Mouse (Mus musculus): ENCODE data around the gene Tmcc2. TPM values are rescaled to one million over a fixed set of nuclear protein-coding genes. Genes with fewer than 3 reads are reported as not detected.
A peak's percentile ranks its signal among the peaks of the same experiment; 100 is the strongest.

Tmcc2 gene
- polyA plus RNA-seq, 1 experiment from 2014 or later = 598 TPM

GRCm38 (mm10) chr1:132420662-132421061 is 29.6 kb upstream of the Tmcc2 start:
- 59% methylated on average over 7 of the region's 7 CpGs for WGBS (ENCODE audit: insufficient replicate concordance)
- H3K27ac ChIP-seq (replicated peaks) = no peak overlapping the region
- H3K36me3 ChIP-seq (replicated peaks) = peaks cover 11% of the 10 kb centered on the region; the same call in 1 of the 2 replicates
- H3K9me3 ChIP-seq (replicated peaks) = no peaks in the 10 kb centered on the region
- no peak overlapping the region for H3K4me3 ChIP-seq (replicated peaks)
- H3K27me3 ChIP-seq = no peaks in the 10 kb centered on the region
- H3K9ac ChIP-seq = no peak overlapping the region
- H3K4me2 ChIP-seq = no peak overlapping the region
- H3K4me1 ChIP-seq (replicated peaks) = peaks cover 39% of the 10 kb centered on the region
- ATAC-seq (ENCODE audit: insufficient read depth) = no peak

GRCm38 (mm10) chr1:132420206-132420605 is 29.1 kb upstream of the Tmcc2 start:
- no peaks in the 10 kb centered on the region for H3K27me3 ChIP-seq
- H3K4me3 ChIP-seq (replicated peaks) = no peak overlapping the region
- peaks cover 11% of the 10 kb centered on the region; the same call in 1 of the 2 replicates for H3K36me3 ChIP-seq (replicated peaks)
- no peak overlapping the region for H3K27ac ChIP-seq (replicated peaks)
- ATAC-seq (ENCODE audit: insufficient read depth) = no peak
- peaks cover 40% of the 10 kb centered on the region for H3K4me1 ChIP-seq (replicated peaks)
- 53% methylated on average over 2 of the region's 2 CpGs for WGBS (ENCODE audit: insufficient replicate concordance)
- H3K9me3 ChIP-seq (replicated peaks) = no peaks in the 10 kb centered on the region
- H3K9ac ChIP-seq = no peak overlapping the region
- no peak overlapping the region for H3K4me2 ChIP-seq

GRCm38 (mm10) chr1:132417319-132418251 is 26.5 kb upstream of the Tmcc2 start, which contains the start of gene Dstyk:
Gene Dstyk, plus strand, starts transcription at chr1:132417555.
- H3K27me3 ChIP-seq = no peaks in the 10 kb centered on the region
- peaks cover 40% of the 10 kb centered on the region for H3K4me1 ChIP-seq (replicated peaks)
- WGBS (ENCODE audit: insufficient replicate concordance) = 1% methylated on average over 78 of the region's 85 CpGs
- H3K4me3 ChIP-seq (replicated peaks) = peak within 1 kb of the TSS; percentile 81
- peak within 1 kb of the TSS; percentile 74 for H3K4me2 ChIP-seq
- H3K27ac ChIP-seq (replicated peaks) = peak within 1 kb of the TSS; percentile 92
- peaks cover 4% of the 10 kb centered on the region; the same call in 1 of the 2 replicates for H3K36me3 ChIP-seq (replicated peaks)
- H3K9me3 ChIP-seq (replicated peaks) = no peaks in the 10 kb centered on the region
- peak; percentile 96 for ATAC-seq (ENCODE audit: insufficient read depth)
- H3K9ac ChIP-seq = peak within 1 kb of the TSS; percentile 92

- Histone ChIP-seq H3K27me3 (no peaks in the 10 kb centered on the region), H3K27ac (replicated peaks) (peak overlapping the region; percentile 92), H3K36me3 (replicated peaks) (0 out of 2 replicates have a peak, but pooled peaks cover 4% of the 10 kb centered on the region), H3K4me2 (peak overlapping the region; percentile 74), H3K9me3 (replicated peaks) (no peaks in the 10 kb centered on the region), H3K4me1 (replicated peaks) (peaks cover 40% of the 10 kb centered on the region), H3K9ac (peak overlapping the region; percentile 92), H3K4me3 (replicated peaks) (peak overlapping the region; percentile 81)
- ATAC-seq (ENCODE audit: insufficient read depth) = no peak
- 5% methylated on average over 6 of the region's 6 CpGs for WGBS (ENCODE audit: insufficient replicate concordance)
These were observed 25.8 kb upstream of the Tmcc2 start for GRCm38 (mm10) chr1:132416943-132417290.

GRCm38 (mm10) chr1:132416244-132416942 is 25.3 kb upstream of the Tmcc2 start:
- 33% methylated on average over 8 of the region's 8 CpGs for WGBS (ENCODE audit: insufficient replicate concordance)
- no peaks in the 10 kb centered on the region for H3K27me3 ChIP-seq
- H3K4me3 ChIP-seq (replicated peaks) = peak overlapping the region; percentile 81
- 0 out of 2 replicates have a peak, but pooled peaks cover 4% of the 10 kb centered on the region for H3K36me3 ChIP-seq (replicated peaks)
- ATAC-seq (ENCODE audit: insufficient read depth) = no peak
- peak overlapping the region; percentile 92 for H3K27ac ChIP-seq (replicated peaks)
- H3K9ac ChIP-seq = peak overlapping the region; percentile 22
- H3K9me3 ChIP-seq (replicated peaks) = no peaks in the 10 kb centered on the region
- H3K4me2 ChIP-seq = peak overlapping the region; percentile 74
- H3K4me1 ChIP-seq (replicated peaks) = peaks cover 40% of the 10 kb centered on the region

GRCm38 (mm10) chr1:132410657-132411056 is 19.6 kb upstream of the Tmcc2 start:
- Histone ChIP-seq H3K9me3 (replicated peaks) (no peaks in the 10 kb centered on the region), H3K27me3 (no peaks in the 10 kb centered on the region), H3K4me1 (replicated peaks) (peaks cover 14% of the 10 kb centered on the region), H3K27ac (replicated peaks) (no peak overlapping the region), H3K4me3 (replicated peaks) (no peak overlapping the region), H3K36me3 (replicated peaks) (no peaks in the 10 kb centered on the region), H3K9ac (no peak overlapping the region), H3K4me2 (0 out of 2 replicates have a peak overlapping the region, but pooled peaks have one; percentile 13)
- WGBS (ENCODE audit: insufficient replicate concordance) = 38% methylated on average over 3 of the region's 3 CpGs
- peak; percentile 69 for ATAC-seq (ENCODE audit: insufficient read depth)

GRCm38 (mm10) chr1:132401843-132402242 is 10.8 kb upstream of the Tmcc2 start:
- no peak overlapping the region for H3K4me3 ChIP-seq (replicated peaks)
- no peak overlapping the region for H3K9ac ChIP-seq
- no peak overlapping the region for H3K27ac ChIP-seq (replicated peaks)
- 0 out of 2 replicates have a peak, but pooled peaks cover 3% of the 10 kb centered on the region for H3K27me3 ChIP-seq
- no peak overlapping the region for H3K4me2 ChIP-seq
- H3K36me3 ChIP-seq (replicated peaks) = no peaks in the 10 kb centered on the region
- 77% methylated on average over 1 of the region's 1 CpGs for WGBS (ENCODE audit: insufficient replicate concordance)
- H3K4me1 ChIP-seq (replicated peaks) = peaks cover 33% of the 10 kb centered on the region
- 0 out of 2 replicates have a peak, but pooled peaks have one; percentile 28 for ATAC-seq (ENCODE audit: insufficient read depth)
- no peaks in the 10 kb centered on the region for H3K9me3 ChIP-seq (replicated peaks)

GRCm38 (mm10) chr1:132400538-132400937 is 9.5 kb upstream of the Tmcc2 start:
- H3K4me3 ChIP-seq (replicated peaks) = no peak overlapping the region
- H3K4me2 ChIP-seq = peak overlapping the region; percentile 38
- 45% methylated on average over 1 of the region's 1 CpGs for WGBS (ENCODE audit: insufficient replicate concordance)
- H3K9me3 ChIP-seq (replicated peaks) = no peaks in the 10 kb centered on the region
- 0 out of 2 replicates have a peak, but pooled peaks cover 3% of the 10 kb centered on the region for H3K27me3 ChIP-seq
- H3K27ac ChIP-seq (replicated peaks) = peak overlapping the region; percentile 66
- H3K36me3 ChIP-seq (replicated peaks) = no peaks in the 10 kb centered on the region
- peak; percentile 96 for ATAC-seq (ENCODE audit: insufficient read depth)
- H3K4me1 ChIP-seq (replicated peaks) = peaks cover 29% of the 10 kb centered on the region
- H3K9ac ChIP-seq = no peak overlapping the region

- Histone ChIP-seq H3K4me2 (no peak overlapping the region), H3K27me3 (peaks cover 27% of the 10 kb centered on the region), H3K4me3 (replicated peaks) (no peak overlapping the region), H3K27ac (replicated peaks) (no peak overlapping the region), H3K9me3 (replicated peaks) (no peaks in the 10 kb centered on the region), H3K4me1 (replicated peaks) (peaks cover 31% of the 10 kb centered on the region), H3K36me3 (replicated peaks) (no peaks in the 10 kb centered on the region), H3K9ac (no peak overlapping the region)
- ATAC-seq (ENCODE audit: insufficient read depth) = no peak
- 55% methylated on average over 2 of the region's 2 CpGs for WGBS (ENCODE audit: insufficient replicate concordance)
These were observed 5.6 kb upstream of the Tmcc2 start for GRCm38 (mm10) chr1:132396705-132397104.

GRCm38 (mm10) chr1:132392872-132393271 is 1.8 kb upstream of the Tmcc2 start:
- Histone ChIP-seq H3K27ac (replicated peaks) (no peak overlapping the region), H3K9ac (no peak overlapping the region), H3K4me1 (replicated peaks) (peaks cover 22% of the 10 kb centered on the region), H3K4me2 (no peak overlapping the region), H3K4me3 (replicated peaks) (no peak overlapping the region), H3K9me3 (replicated peaks) (no peaks in the 10 kb centered on the region), H3K36me3 (replicated peaks) (no peaks in the 10 kb centered on the region), H3K27me3 (peaks cover 39% of the 10 kb centered on the region)
- 73% methylated on average over 5 of the region's 5 CpGs for WGBS (ENCODE audit: insufficient replicate concordance)
- no peak for ATAC-seq (ENCODE audit: insufficient read depth)

GRCm38 (mm10) chr1:132391580-132392022 is 520 bp upstream of the Tmcc2 start:
- peaks cover 33% of the 10 kb centered on the region for H3K4me1 ChIP-seq (replicated peaks)
- peak overlapping the region; percentile 86 for H3K9ac ChIP-seq
- H3K27me3 ChIP-seq = peaks cover 36% of the 10 kb centered on the region
- peak overlapping the region; percentile 90 for H3K27ac ChIP-seq (replicated peaks)
- peaks cover 5% of the 10 kb centered on the region for H3K36me3 ChIP-seq (replicated peaks)
- peak overlapping the region; percentile 94 for H3K4me2 ChIP-seq
- 1% methylated on average over 52 of the region's 54 CpGs for WGBS (ENCODE audit: insufficient replicate concordance)
- no peaks in the 10 kb centered on the region for H3K9me3 ChIP-seq (replicated peaks)
- peak overlapping the region; percentile 72 for H3K4me3 ChIP-seq (replicated peaks)
- peak; percentile 80 for ATAC-seq (ENCODE audit: insufficient read depth)
